Mouse (Mus musculus) monocyte, adult 59 days (primary cell): ENCODE measurements around the gene Gpr6. TPM values are rescaled to one million over a fixed set of nuclear protein-coding genes. Genes with fewer than 3 reads are reported as not detected.

Source experiments
- total RNA-seq, 2 experiments: library from RNA; stranded (reverse); gene quantifications; one replicate each; pipeline ENCODE4 v1.2.4; 2023

Gpr6 gene
- not detected for total RNA-seq

GRCm38 (mm10) chr10:41072116-41072515, at the start of gene Gpr6:
Gene Gpr6, minus strand, starts transcription at chr10:41072285.

Other genes starting within 250 kb of the Gpr6 start
- gene Cdc40, start 189.0 kb downstream of the Gpr6 start, total RNA-seq, result 10 to 100 TPM; 53.6 to 57.4 TPM
- gene Wasf1, start 188.8 kb downstream of the Gpr6 start, total RNA-seq, result not detected
- gene Fig4, start 231.0 kb upstream of the Gpr6 start, total RNA-seq, result 10 to 100 TPM; 20.3 to 20.8 TPM
- gene Ak9, start 231.7 kb upstream of the Gpr6 start, total RNA-seq, result not detected